Mouse (Mus musculus): Measurements from ENCODE around the gene Cenpf.

Cenpf gene

GRCm38 (mm10) chr1:189653746-189654145 lies 34.1 kb downstream of the Cenpf start:
- in situ Hi-C loops (cut with MboI; ENCODE audit: low pct_unique_long_range_greater_than_20kb in 1 of 2, low sequenced_read_pairs in 2 of 2, unreplicated experiment in 1 of 2), result no loop called here

GRCm38 (mm10) chr1:189646597-189646996 lies 41.3 kb downstream of the Cenpf start:
- in situ Hi-C loops (cut with MboI; ENCODE audit: low pct_unique_long_range_greater_than_20kb in 1 of 2, low sequenced_read_pairs in 2 of 2, unreplicated experiment in 1 of 2), result no loop called here

GRCm38 (mm10) chr1:189645371-189645770 lies 42.5 kb downstream of the Cenpf start:
- in situ Hi-C loops (cut with MboI; ENCODE audit: low pct_unique_long_range_greater_than_20kb in 1 of 2, low sequenced_read_pairs in 2 of 2, unreplicated experiment in 1 of 2), result no loop called here

- in situ Hi-C loops (cut with MboI; ENCODE audit: low pct_unique_long_range_greater_than_20kb in 1 of 2, low sequenced_read_pairs in 2 of 2, unreplicated experiment in 1 of 2), result no loop called here
Observed at GRCm38 (mm10) chr1:189644700-189645345, 43.1 kb downstream of the Cenpf start.

- in situ Hi-C loops (cut with MboI; ENCODE audit: low pct_unique_long_range_greater_than_20kb in 1 of 2, low sequenced_read_pairs in 2 of 2, unreplicated experiment in 1 of 2), result no loop called here
Observed at GRCm38 (mm10) chr1:189639581-189639980, 48.3 kb downstream of the Cenpf start.

- in situ Hi-C loops (cut with MboI; ENCODE audit: low pct_unique_long_range_greater_than_20kb in 1 of 2, low sequenced_read_pairs in 2 of 2, unreplicated experiment in 1 of 2), result no loop called here
Observed at GRCm38 (mm10) chr1:189633791-189634190, 54.1 kb downstream of the Cenpf start.

- in situ Hi-C loops (cut with MboI; ENCODE audit: low pct_unique_long_range_greater_than_20kb in 1 of 2, low sequenced_read_pairs in 2 of 2, unreplicated experiment in 1 of 2), result no loop called here
Observed at GRCm38 (mm10) chr1:189631906-189632675, 55.8 kb downstream of the Cenpf start.

- in situ Hi-C loops (cut with MboI; ENCODE audit: low pct_unique_long_range_greater_than_20kb in 1 of 2, low sequenced_read_pairs in 2 of 2, unreplicated experiment in 1 of 2), result no loop called here
Observed at GRCm38 (mm10) chr1:189630026-189630425, 57.9 kb downstream of the Cenpf start.

GRCm38 (mm10) chr1:189627976-189628768 lies 59.7 kb downstream of the Cenpf start:
- in situ Hi-C loops (cut with MboI; ENCODE audit: low pct_unique_long_range_greater_than_20kb in 1 of 2, low sequenced_read_pairs in 2 of 2, unreplicated experiment in 1 of 2), result loop anchor here in 1 of 2 experiments (10.0 kb wide), 2 partner anchors 373 to 603 kb away; no protein-coding TSS in a partner anchor

- in situ Hi-C loops (cut with MboI; ENCODE audit: low pct_unique_long_range_greater_than_20kb in 1 of 2, low sequenced_read_pairs in 2 of 2, unreplicated experiment in 1 of 2), result loop anchor here in 1 of 2 experiments (10.0 kb wide), 2 partner anchors 370 to 600 kb away; no protein-coding TSS in a partner anchor
Observed at GRCm38 (mm10) chr1:189624756-189625155, 63.1 kb downstream of the Cenpf start.

GRCm38 (mm10) chr1:189618970-189619740 lies 68.7 kb downstream of the Cenpf start:
- in situ Hi-C loops (cut with MboI; ENCODE audit: low pct_unique_long_range_greater_than_20kb in 1 of 2, low sequenced_read_pairs in 2 of 2, unreplicated experiment in 1 of 2), result no loop called here

GRCm38 (mm10) chr1:189617381-189617780 lies 70.5 kb downstream of the Cenpf start:
- in situ Hi-C loops (cut with MboI; ENCODE audit: low pct_unique_long_range_greater_than_20kb in 1 of 2, low sequenced_read_pairs in 2 of 2, unreplicated experiment in 1 of 2), result no loop called here

GRCm38 (mm10) chr1:189615246-189615645 lies 72.6 kb downstream of the Cenpf start:
- in situ Hi-C loops (cut with MboI; ENCODE audit: low pct_unique_long_range_greater_than_20kb in 1 of 2, low sequenced_read_pairs in 2 of 2, unreplicated experiment in 1 of 2), result no loop called here

- in situ Hi-C loops (cut with MboI; ENCODE audit: low pct_unique_long_range_greater_than_20kb in 1 of 2, low sequenced_read_pairs in 2 of 2, unreplicated experiment in 1 of 2), result no loop called here
Observed at GRCm38 (mm10) chr1:189613076-189613475, 74.8 kb downstream of the Cenpf start.

GRCm38 (mm10) chr1:189611775-189612174 lies 76.1 kb downstream of the Cenpf start:
- in situ Hi-C loops (cut with MboI; ENCODE audit: low pct_unique_long_range_greater_than_20kb in 1 of 2, low sequenced_read_pairs in 2 of 2, unreplicated experiment in 1 of 2), result no loop called here

GRCm38 (mm10) chr1:189608640-189609039 lies 79.2 kb downstream of the Cenpf start:
- in situ Hi-C loops (cut with MboI; ENCODE audit: low pct_unique_long_range_greater_than_20kb in 1 of 2, low sequenced_read_pairs in 2 of 2, unreplicated experiment in 1 of 2), result no loop called here

- in situ Hi-C loops (cut with MboI; ENCODE audit: low pct_unique_long_range_greater_than_20kb in 1 of 2, low sequenced_read_pairs in 2 of 2, unreplicated experiment in 1 of 2), result no loop called here
Observed at GRCm38 (mm10) chr1:189608039-189608438, 79.8 kb downstream of the Cenpf start.

- in situ Hi-C loops (cut with MboI; ENCODE audit: low pct_unique_long_range_greater_than_20kb in 1 of 2, low sequenced_read_pairs in 2 of 2, unreplicated experiment in 1 of 2), result no loop called here
Observed at GRCm38 (mm10) chr1:189605598-189606126, 82.2 kb downstream of the Cenpf start.

Data from mouse embryonic stem cell (cell line).